8 mouse cellular contexts compared by ENCODE assay signal in the genomic region with DNA sequence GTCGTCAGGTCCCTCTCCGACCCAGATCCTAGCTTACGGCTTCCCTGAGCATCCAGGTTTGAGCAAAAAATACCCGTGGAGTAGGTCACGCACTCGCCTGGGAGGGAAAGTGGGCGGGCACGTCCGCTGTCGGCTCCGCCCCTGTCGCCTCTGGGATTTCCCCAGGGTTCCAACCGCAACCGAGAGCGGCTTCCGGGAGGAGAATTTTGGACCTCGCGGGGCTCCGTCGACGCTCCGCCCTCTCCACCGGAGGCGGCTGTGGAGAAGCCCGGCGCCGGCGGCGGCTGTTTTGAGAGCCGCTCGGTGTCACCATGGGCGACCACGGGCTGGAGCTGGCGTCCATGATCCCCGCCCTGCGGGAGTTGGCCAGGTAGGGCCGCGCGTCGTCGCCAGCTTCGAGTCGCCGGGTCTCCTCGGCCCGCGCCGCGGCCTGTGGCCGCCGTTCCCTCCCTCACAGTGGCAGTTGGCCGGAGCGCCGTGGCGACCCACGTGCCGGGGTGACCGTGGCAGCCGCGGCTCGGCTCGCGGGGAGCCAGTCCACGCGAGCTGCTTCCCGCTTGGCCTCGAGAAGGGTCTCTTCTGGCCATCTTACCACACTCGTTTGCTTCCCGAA. TPM values are rescaled to one million over a fixed set of nuclear protein-coding genes. Genes with fewer than 3 reads are reported as not detected.
DNase-seq lines count a peak whose midpoint lies in the region; ATAC-seq lines count a peak whose summit lies in the region.

A gene (plus strand): TSS at position 184 of the 613 bp plus-strand sequence.

- DNase-seq in MN1 (ENCODE audit: low spot score) = peak; percentile 95
- DNase-seq in cerebellum, adult 9-10 months = peak; percentile 94
- peak; percentile 84 to 94 for DNase-seq in frontal cortex, adult 2 months (ENCODE audit: extremely low spot score in 1 of 2, low spot score in 1 of 2)
- DNase-seq in hindbrain, embryonic 11.5 days (ENCODE audit: low spot score) = peak; percentile 97
- peak; percentile 91 to 94 for DNase-seq in layer of hippocampus, postnatal 10 days (ENCODE audit: low spot score in 2 of 2)
- peak; percentile 98 for DNase-seq in lung, postnatal 10 days
- peak; percentile 93 for DNase-seq in ovary, postnatal 36 days (ENCODE audit: low spot score)
- peak; percentile 97 for DNase-seq in thymus, postnatal 25 days

- H3K9me3 ChIP-seq in hindbrain, embryonic 11.5 days (ENCODE audit: control insufficient read depth, low read length) = no peaks in the 10 kb centered on the region

- peak within 1 kb of the TSS; percentile 90 for H3K4me3 ChIP-seq in hindbrain, embryonic 11.5 days (ENCODE audit: low read depth, low read length)

- H3K4me2 ChIP-seq in hindbrain, embryonic 11.5 days (replicated peaks; ENCODE audit: low read depth, low read length) = peak within 1 kb of the TSS; percentile 89

- WGBS in hindbrain, embryonic 11.5 days = under 1% methylated on average over 67 of the region's 69 CpGs

- H3K4me1 ChIP-seq in hindbrain, embryonic 11.5 days (replicated peaks; ENCODE audit: control insufficient read depth, insufficient read depth, low read length) = no peaks in the 10 kb centered on the region

- no peaks in the 10 kb centered on the region for H3K36me3 ChIP-seq in hindbrain, embryonic 11.5 days (ENCODE audit: control insufficient read depth, insufficient read depth, low read length)

- ATAC-seq in hindbrain, embryonic 11.5 days (ENCODE audit: low FRiP score) = peak; percentile 93

- H3K27me3 ChIP-seq in hindbrain, embryonic 11.5 days (ENCODE audit: control insufficient read depth, insufficient read depth, low read length) = no peaks in the 10 kb centered on the region

- peak within 1 kb of the TSS; percentile 68 for H3K27ac ChIP-seq in hindbrain, embryonic 11.5 days (ENCODE audit: low read depth, low read length)

- H3K9ac ChIP-seq in hindbrain, embryonic 11.5 days (ENCODE audit: low read depth, low read length) = peak within 1 kb of the TSS; percentile 80

RNA-seq across cellular contexts. Expression of the gene that starts here (rescaled TPM):
- polyA plus RNA-seq in frontal cortex, adult 2 months (2012; rRNA removed) = 6.8 and 8.3 TPM in 2 replicates
- 21.9 and 22.0 TPM in 2 replicates for polyA plus RNA-seq in hindbrain, embryonic 11.5 days (2014; fragmentation: Nextera tagmentation; extraction: Ambion mirVana)
- 10 to 100 TPM; 15.6 to 16.3 TPM for total RNA-seq in layer of hippocampus, postnatal 10 days (2021)

Comparison
In these comparisons a context has a peak if more than half of its experiments do, and no peak if none do; other contexts are left out.
1. Peak in every context shown above with its lines: DNase-seq, ATAC-seq, H3K4me3 ChIP-seq and H3K27ac ChIP-seq.